In genomic region chr7:44465111-44465510, GRCm38 (mm10) we compare ENCODE assay signal across 7 mouse cellular contexts. TPM values are rescaled to one million over a fixed set of nuclear protein-coding genes. Genes with fewer than 3 reads are reported as not detected.
DNase-seq lines count a peak whose midpoint lies in the region; ATAC-seq lines count a peak whose summit lies in the region.

Gene Aspdh, plus strand, starts transcription at chr7:44465391.

- peaks cover 60% of the 10 kb centered on the region for H3K4me1 ChIP-seq in forebrain, embryonic 13.5 days
- H3K4me1 ChIP-seq in midbrain, embryonic 16.5 days (ENCODE audit: control insufficient read depth, insufficient read depth, low read length), result peaks cover 46% of the 10 kb centered on the region

- peak within 1 kb of the TSS; percentile 32 for H3K4me2 ChIP-seq in forebrain, embryonic 13.5 days
- peak within 1 kb of the TSS; percentile 19 for H3K4me2 ChIP-seq in midbrain, embryonic 16.5 days (ENCODE audit: low read length)

- H3K36me3 ChIP-seq in forebrain, embryonic 13.5 days (ENCODE audit: poor library complexity, severe bottlenecking), result peaks cover 40% of the 10 kb centered on the region
- H3K36me3 ChIP-seq in midbrain, embryonic 16.5 days (ENCODE audit: control insufficient read depth, insufficient read depth, low read length), result peaks cover 29% of the 10 kb centered on the region

- intact Hi-C loops in left cerebral cortex, postnatal 10 days (cut with DNase I), result no loop called here

- H3K4me3 ChIP-seq in forebrain, embryonic 13.5 days, result no peak within 1 kb of the TSS
- H3K4me3 ChIP-seq in midbrain, embryonic 16.5 days (ENCODE audit: low read depth, low read length), result no peak within 1 kb of the TSS

- DNase-seq in left cerebral cortex, postnatal 10 days (ENCODE audit: extremely low spot score in 1 of 2, low spot score in 2 of 2), result no peak
- DNase-seq in left cerebral cortex, adult 11 months (ENCODE audit: low spot score), result no peak
- DNase-seq in layer of hippocampus, adult 18-20 months (ENCODE audit: low spot score in 2 of 2), result no peak
- DNase-seq in gastrocnemius, postnatal 25 days, result no peak
- DNase-seq in lung, postnatal 14 days, result no peak

- peaks cover 4% of the 10 kb centered on the region for H3K27me3 ChIP-seq in forebrain, embryonic 13.5 days
- no peaks in the 10 kb centered on the region for H3K27me3 ChIP-seq in midbrain, embryonic 16.5 days (ENCODE audit: control insufficient read depth, insufficient read depth, low read depth, low read length)

- H3K9me3 ChIP-seq in forebrain, embryonic 13.5 days (replicated peaks), result no peaks in the 10 kb centered on the region
- H3K9me3 ChIP-seq in midbrain, embryonic 16.5 days (replicated peaks; ENCODE audit: control insufficient read depth, low read length, poor library complexity, severe bottlenecking), result no peaks in the 10 kb centered on the region

- peak within 1 kb of the TSS; percentile 79 for H3K27ac ChIP-seq in forebrain, embryonic 13.5 days
- H3K27ac ChIP-seq in midbrain, embryonic 16.5 days (ENCODE audit: low read length), result peak within 1 kb of the TSS; percentile 88

- H3K9ac ChIP-seq in forebrain, embryonic 13.5 days, result peak within 1 kb of the TSS; percentile 50
- H3K9ac ChIP-seq in midbrain, embryonic 16.5 days (ENCODE audit: low read depth, low read length), result peak within 1 kb of the TSS; percentile 39

- ATAC-seq in forebrain, embryonic 13.5 days, result no peak
- ATAC-seq in midbrain, embryonic 16.5 days, result no peak

- WGBS in forebrain, embryonic 13.5 days, result 47% methylated on average over 2 of the region's 2 CpGs
- WGBS in midbrain, embryonic 16.5 days, result 41% methylated on average over 2 of the region's 2 CpGs

RNA-seq across cellular contexts. Expression of gene Aspdh, which starts in this region (rescaled TPM):
- total RNA-seq in left cerebral cortex, postnatal 10 days (2021), result 10 to 100 TPM; 14.7 to 18.0 TPM
- polyA plus RNA-seq in forebrain, embryonic 13.5 days (2015; fragmentation: Nextera tagmentation; extraction: Ambion mirVana), result 3.8 and 4.0 TPM in 2 replicates
- 10 to 100 TPM; 13.0 TPM for total RNA-seq in layer of hippocampus, adult 18-20 months (2021)
- 3.9 and 4.2 TPM in 2 replicates for polyA plus RNA-seq in midbrain, embryonic 16.5 days (2015; fragmentation: Nextera tagmentation; extraction: Ambion mirVana)
- not detected for total RNA-seq in gastrocnemius, postnatal 25 days (2021)

Comparison
In these comparisons a context has a peak if more than half of its experiments do, and no peak if none do; other contexts are left out.
1. RNA of gene Aspdh (total RNA-seq): 14.7 to 18.0 TPM in left cerebral cortex, postnatal 10 days and 13.0 TPM in layer of hippocampus, adult 18-20 months; not detected in gastrocnemius, postnatal 25 days; every median in the first group is over 10 times any median in the second.